Mouse (Mus musculus): Measurements from ENCODE around the gene Pglyrp4. TPM values are rescaled to one million over a fixed set of nuclear protein-coding genes. Genes with fewer than 3 reads are reported as not detected.
A peak's percentile ranks its signal among the peaks of the same experiment; 100 is the strongest.
"Not testable (repeated sequence)": the region's sequence is repeated elsewhere in the genome, so short reads cannot be mapped to it uniquely, and the experiment has no call there.

Gene Pglyrp4
- polyA plus RNA-seq, 1 experiment from 2014 or later: not detected

DNA sequence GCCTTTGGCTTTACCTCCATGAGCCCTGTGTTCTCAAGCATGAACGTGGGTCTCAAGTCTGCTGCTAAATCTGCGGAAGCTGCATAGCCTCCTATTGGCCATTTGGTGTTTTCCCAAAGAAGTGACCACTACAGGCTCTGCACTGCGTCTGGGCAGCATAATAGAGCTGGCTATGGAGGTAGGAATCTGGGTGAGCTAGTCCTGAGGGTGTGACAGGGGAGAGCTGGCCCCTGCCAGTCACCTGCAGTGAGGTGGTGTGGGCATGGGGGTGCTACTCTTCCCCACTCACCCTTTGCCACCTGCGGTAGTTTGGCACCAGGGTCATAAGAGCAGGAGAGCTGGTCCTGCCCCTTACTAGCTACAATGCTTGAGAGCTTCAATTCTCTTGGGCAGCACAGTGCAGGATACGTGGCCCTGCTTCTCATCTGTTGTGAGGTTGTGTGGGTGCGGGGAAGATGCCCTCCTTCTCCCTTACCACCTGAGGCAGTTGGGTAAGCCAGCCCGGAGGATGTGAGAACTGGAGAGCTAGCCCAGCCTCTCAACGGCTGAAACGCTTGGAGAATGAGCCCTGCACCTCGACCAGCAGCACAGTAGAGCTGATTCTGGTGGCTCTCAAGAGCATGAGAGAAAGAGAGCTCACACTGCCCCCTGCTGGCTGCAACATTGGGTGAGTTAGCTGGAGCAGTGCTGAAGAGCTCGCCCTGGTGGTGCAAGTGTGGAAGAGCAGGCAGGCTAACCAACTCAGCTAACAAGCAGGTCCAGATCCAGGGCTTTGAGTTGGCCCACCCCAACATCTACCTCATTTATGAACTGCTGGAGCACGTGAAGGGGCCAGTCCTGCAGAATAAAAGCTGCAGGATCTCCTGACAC lies 16.9 kb upstream of the Pglyrp4 start:
- Histone ChIP-seq H3K27ac (ENCODE audit: low read depth, low read length) (no peak overlapping the region), H3K9ac (ENCODE audit: low read depth, low read length) (no peak overlapping the region), H3K9me3 (ENCODE audit: control insufficient read depth, low read length) (no peaks in the 10 kb centered on the region), H3K27me3 (ENCODE audit: control insufficient read depth, insufficient read depth, low read length) (no peaks in the 10 kb centered on the region), H3K4me3 (ENCODE audit: low read depth, low read length) (no peak overlapping the region), H3K36me3 (ENCODE audit: control insufficient read depth, insufficient read depth, low read length) (no peaks in the 10 kb centered on the region), H3K4me1 (replicated peaks; ENCODE audit: control insufficient read depth, insufficient read depth, low read length) (no peaks in the 10 kb centered on the region), H3K4me2 (replicated peaks; ENCODE audit: low read depth, low read length) (no peak overlapping the region)
- peak; percentile 56; the same call in 1 of the 2 replicates for ATAC-seq (ENCODE audit: low FRiP score)
- DNase-seq (ENCODE audit: low spot score): peak; percentile 88
- 48% methylated on average over 12 of the region's 12 CpGs for WGBS

DNA sequence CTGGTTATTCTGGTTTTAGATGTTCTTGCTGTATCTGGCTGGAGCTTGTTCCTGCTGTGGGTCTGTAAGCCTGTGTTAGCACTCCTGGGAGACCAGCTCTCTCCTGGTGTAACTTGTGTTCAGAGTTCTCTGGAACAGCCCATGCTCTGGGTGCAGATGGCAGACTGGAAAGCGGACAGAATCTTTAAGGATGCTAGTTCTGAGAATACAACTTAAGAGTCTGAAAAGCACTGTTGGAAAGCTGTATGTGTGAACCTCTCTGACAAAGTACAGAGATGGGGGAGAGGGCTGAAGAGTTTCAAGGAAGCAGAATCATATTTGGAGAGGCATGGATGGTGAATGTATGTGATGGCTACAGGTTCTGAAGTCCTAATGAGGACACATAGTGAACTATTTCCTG lies 23.0 kb downstream of the Pglyrp4 start:
- DNase-seq (ENCODE audit: low spot score): no peak
- H3K9ac ChIP-seq (ENCODE audit: low read depth, low read length): no peak overlapping the region
- H3K27ac ChIP-seq (ENCODE audit: low read depth, low read length): no peak overlapping the region
- no peaks in the 10 kb centered on the region for H3K9me3 ChIP-seq (ENCODE audit: control insufficient read depth, low read length)
- H3K4me2 ChIP-seq (replicated peaks; ENCODE audit: low read depth, low read length): no peak overlapping the region
- H3K36me3 ChIP-seq (ENCODE audit: control insufficient read depth, insufficient read depth, low read length): no peaks in the 10 kb centered on the region
- H3K27me3 ChIP-seq (ENCODE audit: control insufficient read depth, insufficient read depth, low read length): no peaks in the 10 kb centered on the region
- ATAC-seq (ENCODE audit: low FRiP score): no peak
- H3K4me1 ChIP-seq (replicated peaks; ENCODE audit: control insufficient read depth, insufficient read depth, low read length): no peaks in the 10 kb centered on the region
- no peak overlapping the region for H3K4me3 ChIP-seq (ENCODE audit: low read depth, low read length)
- 90% methylated on average over 1 of the region's 1 CpGs for WGBS

DNA sequence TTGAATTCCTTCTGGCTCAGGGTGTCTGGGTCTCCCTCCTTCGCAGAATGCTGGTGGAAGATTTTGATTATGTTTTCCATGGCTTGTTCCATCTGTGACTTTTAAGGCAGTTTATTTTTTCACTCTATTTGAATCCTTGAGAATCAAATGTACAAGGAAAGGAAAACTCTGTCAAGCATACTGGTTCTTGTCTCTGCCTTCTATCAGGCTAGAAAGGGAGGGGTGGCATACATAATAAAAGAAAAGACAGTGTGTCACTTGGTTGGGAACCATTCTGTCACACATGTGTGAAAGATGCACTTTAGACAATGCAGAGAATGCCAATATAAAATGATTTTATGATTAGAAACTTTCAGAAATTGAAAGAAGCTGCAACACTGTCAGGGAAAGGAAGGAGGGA lies 51.1 kb downstream of the Pglyrp4 start, which contains the start of gene Gm5849:
Gene Gm5849 (minus strand): TSS at position 101 of the 400 bp plus-strand sequence.
- DNase-seq (ENCODE audit: low spot score); H3K4me1 ChIP-seq (replicated peaks; ENCODE audit: control insufficient read depth, insufficient read depth, low read length): not testable (repeated sequence)
- WGBS: 96% methylated on average over 1 of the region's 1 CpGs

More for the DNA sequence above, 51.1 kb downstream of the Pglyrp4 start, which contains the start of gene Gm5849:
- ATAC-seq (ENCODE audit: low FRiP score); H3K9ac ChIP-seq (ENCODE audit: low read depth, low read length); H3K9me3 ChIP-seq (ENCODE audit: control insufficient read depth, low read length); H3K36me3 ChIP-seq (ENCODE audit: control insufficient read depth, insufficient read depth, low read length); H3K27ac ChIP-seq (ENCODE audit: low read depth, low read length); H3K27me3 ChIP-seq (ENCODE audit: control insufficient read depth, insufficient read depth, low read length); H3K4me2 ChIP-seq (replicated peaks; ENCODE audit: low read depth, low read length); H3K4me3 ChIP-seq (ENCODE audit: low read depth, low read length): not testable (repeated sequence)

Other genes starting within 250 kb of the Pglyrp4 start
- gene Snapin, start 235.9 kb upstream of the Pglyrp4 start, polyA plus RNA-seq (2014; fragmentation: Nextera tagmentation; extraction: Ambion mirVana): 72.3 and 77.9 TPM in 2 replicates
- 138 and 143 TPM in 2 replicates for gene Chtop, start 217.4 kb upstream of the Pglyrp4 start, polyA plus RNA-seq (2014; fragmentation: Nextera tagmentation; extraction: Ambion mirVana)
- 8.4 and 9.8 TPM in 2 replicates for gene S100a1, start 212.5 kb upstream of the Pglyrp4 start, polyA plus RNA-seq (2014; fragmentation: Nextera tagmentation; extraction: Ambion mirVana)
- gene S100a13, start 212.5 kb upstream of the Pglyrp4 start, polyA plus RNA-seq (2014; fragmentation: Nextera tagmentation; extraction: Ambion mirVana): 10.9 and 15.0 TPM in 2 replicates
- not detected in 2 replicates for gene S100a14, start 200.1 kb upstream of the Pglyrp4 start, polyA plus RNA-seq (2014; fragmentation: Nextera tagmentation; extraction: Ambion mirVana)
- 57.0 and 59.8 TPM in 2 replicates for gene S100a16, start 189.7 kb upstream of the Pglyrp4 start, polyA plus RNA-seq (2014; fragmentation: Nextera tagmentation; extraction: Ambion mirVana)
- 0.39 TPM in 1 of 2 replicates, not detected in the other for gene S100a3, start 166.3 kb upstream of the Pglyrp4 start, polyA plus RNA-seq (2014; fragmentation: Nextera tagmentation; extraction: Ambion mirVana)
- gene S100a2, start 136.7 kb upstream of the Pglyrp4 start, polyA plus RNA-seq (2014; fragmentation: Nextera tagmentation; extraction: Ambion mirVana): not detected in 2 replicates
- gene Gm42674, start 125.0 kb upstream of the Pglyrp4 start, polyA plus RNA-seq (2014; fragmentation: Nextera tagmentation; extraction: Ambion mirVana): not detected in 2 replicates
- 0.91 and 1.4 TPM in 2 replicates for gene S100a4, start 123.1 kb upstream of the Pglyrp4 start, polyA plus RNA-seq (2014; fragmentation: Nextera tagmentation; extraction: Ambion mirVana)
- not detected in 2 replicates for gene S100a5, start 118.4 kb upstream of the Pglyrp4 start, polyA plus RNA-seq (2014; fragmentation: Nextera tagmentation; extraction: Ambion mirVana)
- gene S100a6, start 114.0 kb upstream of the Pglyrp4 start, polyA plus RNA-seq (2014; fragmentation: Nextera tagmentation; extraction: Ambion mirVana): 23.5 and 25.9 TPM in 2 replicates
- gene S100a7a, start 72.9 kb upstream of the Pglyrp4 start, polyA plus RNA-seq (2014; fragmentation: Nextera tagmentation; extraction: Ambion mirVana): not detected in 2 replicates
- 2.8 and 4.2 TPM in 2 replicates for gene S100a8, start 57.9 kb upstream of the Pglyrp4 start, polyA plus RNA-seq (2014; fragmentation: Nextera tagmentation; extraction: Ambion mirVana)
- 0.86 and 3.1 TPM in 2 replicates for gene S100a9, start 31.2 kb upstream of the Pglyrp4 start, polyA plus RNA-seq (2014; fragmentation: Nextera tagmentation; extraction: Ambion mirVana)
- not detected in 2 replicates for gene Gm5849, start 51.0 kb downstream of the Pglyrp4 start, polyA plus RNA-seq (2014; fragmentation: Nextera tagmentation; extraction: Ambion mirVana)